Mouse (Mus musculus): ENCODE measurements at regions not wholly inside any gene's neighbourhood (a gene's known extent, or its start where the extent isn't known, plus 50 kb on each side); places are given as distances from the start of the nearest gene placed in this dataset.

- TF ChIP-seq CTCF (conservative IDR thresholded peaks at IDR 0.05; ENCODE audit: low read length) (no peak), NANOG (IDR thresholded peaks at IDR 0.05; ENCODE audit: borderline replicate concordance, low read length) (no peak), POU5F1 (IDR thresholded peaks at IDR 0.05; ENCODE audit: borderline replicate concordance, low read length) (no peak)
These were observed 169.2 kb downstream of the 4930544G11Rik start for GRCm38 (mm10) chr6:66121479-66122183.

Measured in E14TG2a.4 (cell line).